Mouse (Mus musculus) gastrocnemius, adult 8-10 months (tissue): ENCODE measurements around the gene Abhd12. TPM values are rescaled to one million over a fixed set of nuclear protein-coding genes. Genes with fewer than 3 reads are reported as not detected.
"Not testable (repeated sequence)": the region's sequence is repeated elsewhere in the genome, so short reads cannot be mapped to it uniquely, and the experiment has no call there.

Experiments used
- DNase-seq, 2 experiments: peaks; one replicate each; pipeline ENCODE4 v3.0.0; 2022; ENCODE audit warnings: low spot score in 2 of 2
- total RNA-seq, 4 experiments: library from RNA; stranded (reverse); gene quantifications; 2 replicates each; pipeline ENCODE4 v1.2.4; 2022

Gene Abhd12
- total RNA-seq, 4 experiments from 2014 or later = 22.0 to 27.5 (median 25.7) TPM

DNA sequence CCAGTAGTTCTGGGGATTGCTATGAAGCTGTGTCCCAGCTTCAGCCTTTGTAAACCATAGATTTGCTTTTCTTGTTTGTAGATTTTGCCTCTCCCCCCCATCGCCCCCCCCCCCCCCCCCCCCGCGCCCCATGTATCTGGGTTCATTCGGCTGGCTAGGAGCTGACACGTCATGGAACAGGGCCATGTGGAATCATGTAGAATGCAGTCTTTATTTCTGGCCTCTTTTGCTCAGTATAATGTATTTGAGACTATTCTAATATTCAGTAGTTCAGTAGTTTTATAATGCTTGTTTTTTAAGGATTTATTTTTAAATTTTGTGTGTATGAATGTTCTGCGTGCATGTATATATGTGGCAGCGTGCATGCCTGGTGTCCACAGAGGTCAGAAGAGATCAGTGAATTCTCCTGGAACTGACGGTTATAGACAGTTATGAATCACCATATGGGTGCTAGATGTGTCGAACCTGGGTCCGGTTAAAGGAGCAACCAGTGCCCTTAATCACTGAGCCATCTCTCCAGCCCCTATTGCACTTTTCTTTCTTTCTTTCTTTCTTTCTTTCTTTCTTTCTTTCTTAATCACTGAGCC, 5.8 kb upstream of the Abhd12 start:
- DNase-seq = no peak

DNA sequence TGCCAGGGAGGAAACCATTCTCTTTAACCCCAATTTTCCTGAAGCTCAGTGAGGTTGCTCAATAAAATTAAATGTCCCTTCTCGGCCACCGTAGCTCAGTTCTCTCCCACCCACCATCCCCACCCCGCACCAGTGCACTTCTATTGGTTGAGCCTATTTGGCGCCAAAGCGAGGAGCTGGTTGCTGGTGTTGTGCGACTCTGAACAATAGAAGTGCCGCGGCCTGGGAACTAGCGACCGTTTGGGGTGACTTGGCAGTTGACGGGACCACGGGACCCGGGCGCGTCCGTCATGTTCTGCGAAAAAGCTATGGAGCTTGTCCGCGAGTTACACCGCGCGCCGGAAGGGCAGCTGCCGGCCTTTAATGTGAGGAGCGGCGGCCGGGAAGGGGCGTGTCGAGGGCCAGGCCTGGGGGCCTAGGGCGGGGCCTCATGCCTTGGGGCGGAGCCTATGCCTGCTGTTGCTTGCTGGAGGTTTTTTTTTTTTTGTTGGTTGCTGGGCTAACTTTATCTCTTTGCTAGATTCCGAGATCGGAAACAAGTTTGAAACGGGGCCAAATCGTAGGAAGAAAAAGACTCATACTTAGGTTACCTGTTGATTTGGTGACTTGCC, 5.0 kb upstream of the Abhd12 start:
- peak; percentile 95 to 96 for DNase-seq

DNA sequence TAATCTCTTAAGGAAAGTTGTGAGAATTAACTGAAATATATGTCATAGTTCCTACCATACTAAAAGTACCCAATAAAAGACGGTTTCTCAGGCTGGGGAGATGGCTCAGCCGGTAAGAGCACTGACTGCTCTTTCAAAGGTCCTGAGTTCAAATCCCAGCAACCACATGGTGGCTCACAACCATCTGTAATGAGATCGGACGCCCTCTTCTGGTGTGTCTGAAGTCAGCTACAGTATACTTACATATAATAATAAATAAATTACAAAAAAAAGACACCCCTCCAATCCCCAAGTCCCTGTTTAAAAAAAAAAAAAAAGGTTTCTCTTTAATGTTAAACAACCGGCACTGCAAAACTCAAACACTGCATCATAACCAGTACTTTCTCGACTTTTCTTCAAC, 4.3 kb upstream of the Abhd12 start:
- not testable (repeated sequence) for DNase-seq

DNA sequence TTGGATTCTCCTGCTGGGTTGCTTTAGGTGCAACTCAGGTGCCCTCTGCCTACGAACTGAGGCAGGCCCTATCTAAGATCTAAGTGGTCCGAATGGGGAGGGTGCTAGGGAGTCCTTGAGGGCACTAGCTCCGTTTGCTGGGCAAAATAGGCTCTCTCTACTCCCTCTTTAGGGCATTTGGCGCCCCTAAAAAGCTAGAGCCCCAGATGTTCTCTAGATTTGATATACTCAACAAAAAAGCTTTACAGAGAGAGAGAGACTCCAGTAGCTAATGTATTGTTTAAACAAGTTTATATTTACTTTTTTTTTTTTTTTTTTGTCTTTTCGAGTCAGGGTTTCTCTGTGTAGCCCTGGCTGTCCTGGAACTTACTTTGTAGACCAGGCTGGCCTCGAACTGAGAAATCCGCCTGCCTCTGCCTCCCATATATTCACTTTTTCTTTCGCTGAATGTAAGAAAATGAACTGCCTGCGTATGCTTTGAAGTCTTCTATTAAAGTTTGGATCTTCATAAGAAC, 452 bp upstream of the Abhd12 start, which contains the start of gene Gins1:
Gins1 (plus strand) TSS at position 465 of the 515 bp plus-strand sequence.
- DNase-seq = no peak

DNA sequence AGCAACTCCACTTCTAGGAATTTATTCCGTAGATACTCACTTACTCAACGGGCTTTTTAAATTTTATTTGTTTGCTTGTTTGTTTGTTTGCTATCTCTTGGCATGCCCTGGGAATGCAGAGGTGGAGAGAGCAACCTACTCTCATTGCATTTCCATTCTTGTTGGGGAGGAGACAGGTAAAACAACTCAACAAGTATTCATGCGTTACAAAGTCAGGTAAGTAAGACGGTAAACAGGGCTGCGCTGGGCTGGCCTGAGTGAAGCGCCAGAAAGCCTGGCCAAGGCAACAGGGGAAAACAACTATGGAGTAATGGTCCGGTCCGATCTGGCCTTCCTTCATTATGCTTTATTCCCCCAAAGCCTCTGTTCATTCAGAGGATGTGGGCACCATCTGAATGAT, 2.2 kb downstream of the Abhd12 start:
- DNase-seq = no peak

DNA sequence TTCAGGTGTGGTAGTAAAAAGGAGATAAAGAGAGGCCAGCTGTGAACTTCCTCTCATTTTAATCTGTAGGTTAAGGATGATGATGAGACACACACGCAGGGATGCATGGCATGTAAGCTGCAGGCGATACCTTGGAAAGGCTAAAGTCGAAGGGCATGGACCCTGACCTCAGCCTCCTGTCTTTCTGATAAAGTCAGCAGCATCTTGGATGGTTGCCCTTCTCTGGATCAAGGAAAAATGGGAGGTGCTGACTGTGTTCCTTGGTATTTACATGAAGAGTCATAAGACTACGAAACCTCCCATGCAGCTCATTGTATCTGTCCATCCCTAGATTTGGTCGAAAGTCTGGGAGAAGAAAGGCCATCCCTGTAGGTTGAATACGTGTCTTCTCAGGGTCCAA, 4.2 kb downstream of the Abhd12 start:
- DNase-seq = no peak

DNA sequence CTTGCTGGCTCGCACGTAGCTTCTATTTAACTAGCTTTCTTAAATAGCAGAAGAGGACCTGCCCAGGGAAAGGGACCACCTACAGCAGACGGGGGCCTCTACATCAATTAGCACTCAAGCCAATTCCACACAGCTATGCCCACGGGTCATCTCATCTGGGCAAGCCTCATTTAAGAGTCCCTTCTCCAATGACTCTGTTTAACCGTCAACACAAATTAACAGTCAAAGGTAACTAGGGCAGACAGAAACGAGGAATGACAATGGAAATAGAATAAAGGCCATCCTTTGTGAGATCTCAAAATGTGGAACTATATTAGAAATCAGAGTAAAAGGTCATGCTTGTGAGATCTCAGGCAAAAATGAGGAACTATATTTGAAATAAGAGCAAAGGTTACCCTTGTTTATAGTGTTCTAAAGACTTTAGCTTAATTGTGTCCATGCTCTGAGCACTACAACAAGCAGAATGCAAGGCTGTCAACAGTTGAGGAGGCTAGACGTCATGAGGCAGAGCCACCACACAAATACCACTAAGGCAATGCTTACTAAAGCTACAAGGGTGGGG, 8.8 kb downstream of the Abhd12 start:
- DNase-seq = no peak

DNA sequence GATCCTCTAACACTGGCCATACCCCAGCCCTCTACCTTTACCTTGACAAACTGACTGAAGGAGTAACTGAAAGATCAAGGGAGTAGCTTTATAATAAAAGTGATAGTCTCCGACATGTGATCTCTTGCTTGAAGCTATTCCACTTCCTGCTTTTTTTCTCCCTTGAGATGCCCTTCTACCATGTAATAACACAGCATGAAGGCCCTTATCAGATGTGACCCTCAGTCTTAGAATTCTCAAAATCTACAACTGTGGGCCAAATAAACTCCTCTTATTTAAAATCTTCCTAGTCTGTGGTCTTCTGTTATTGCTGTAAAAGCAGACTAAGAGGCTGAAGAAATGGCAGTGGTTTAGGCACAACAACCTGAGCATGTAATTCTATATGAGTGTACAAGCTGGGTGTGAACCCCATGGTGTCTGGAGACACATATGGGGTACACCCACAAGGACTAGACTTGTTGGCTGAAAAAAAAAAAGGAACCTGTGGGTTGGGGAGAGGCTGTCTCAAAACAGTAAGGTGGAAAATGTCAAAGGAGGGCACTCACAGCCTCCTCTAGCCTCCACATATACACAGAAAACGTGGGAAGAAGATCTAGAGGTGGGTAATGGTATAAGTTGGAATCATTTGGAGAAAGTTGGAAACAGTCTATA, 9.8 kb downstream of the Abhd12 start:
- DNase-seq = no peak

DNA sequence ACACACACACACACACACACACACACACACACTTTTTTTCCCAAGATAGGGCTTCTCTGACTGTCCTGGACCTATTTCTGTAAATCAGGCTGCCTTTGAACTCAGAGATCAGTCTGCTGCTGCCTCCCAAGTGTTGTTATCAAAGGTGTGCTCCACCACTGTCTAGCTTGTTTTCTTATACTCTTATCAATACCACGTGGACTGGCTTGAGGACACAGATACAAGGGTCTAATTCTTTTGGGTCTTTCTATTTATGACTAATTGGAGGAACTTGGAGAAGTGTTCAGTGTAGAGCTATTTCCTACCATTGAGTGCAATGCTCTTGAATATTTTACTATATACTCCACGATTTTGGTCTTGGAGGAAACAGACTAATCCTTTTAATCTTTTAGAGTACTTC, 17.2 kb downstream of the Abhd12 start:
- no peak for DNase-seq

DNA sequence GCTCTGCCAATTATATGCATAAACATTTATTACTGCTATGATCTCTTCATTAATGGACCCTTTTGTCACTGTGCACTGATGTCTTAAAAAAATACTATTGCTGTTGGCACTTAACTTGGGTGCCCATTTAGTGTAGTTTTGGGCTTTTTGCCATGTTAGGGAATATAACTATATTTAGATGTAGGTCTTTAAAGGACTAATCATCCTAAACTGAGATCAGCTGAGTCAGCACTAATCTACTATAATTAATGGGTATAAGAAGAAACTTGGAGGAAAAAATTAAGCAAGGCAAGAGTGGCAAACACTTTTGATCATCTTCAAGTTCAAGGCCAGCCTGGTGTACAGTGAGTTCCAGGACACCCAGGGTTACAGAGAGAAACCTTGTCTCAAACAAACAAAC, 18.2 kb downstream of the Abhd12 start:
- no peak for DNase-seq

DNA sequence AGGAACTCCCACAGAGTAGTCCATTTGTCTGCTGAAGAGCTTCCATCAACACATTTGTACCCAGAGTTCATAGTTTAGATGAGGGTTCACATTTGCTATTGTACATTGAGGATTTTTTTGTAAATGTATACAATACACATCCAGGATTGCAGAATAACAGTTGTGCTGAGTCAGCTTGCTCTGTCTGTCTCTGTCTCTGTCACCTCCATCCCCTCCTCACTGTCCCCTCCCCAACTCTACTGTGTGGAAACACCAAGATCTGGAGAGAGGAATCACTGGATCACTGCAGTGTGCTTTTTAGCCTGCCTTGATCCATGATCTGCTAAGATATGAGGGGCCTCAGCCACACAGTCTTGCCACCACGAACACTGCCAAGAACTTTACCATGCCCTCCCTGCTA, 18.7 kb downstream of the Abhd12 start:
- no peak for DNase-seq

DNA sequence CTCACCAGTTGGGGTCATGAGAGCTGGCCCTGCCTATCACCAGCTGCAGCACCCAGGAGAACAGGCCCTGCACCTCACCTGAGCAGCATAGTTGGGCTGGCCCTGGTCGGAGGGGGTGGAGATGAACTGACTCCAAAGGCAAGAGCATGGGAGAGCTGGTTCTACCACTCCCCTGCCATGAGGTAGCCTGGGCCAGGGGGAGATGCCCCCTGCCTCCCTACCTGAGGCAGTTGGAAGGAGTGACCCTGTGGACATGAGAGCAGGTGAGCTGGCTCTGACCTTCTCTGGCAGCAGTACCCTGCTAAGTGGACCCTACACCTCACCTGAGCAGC, 19.8 kb downstream of the Abhd12 start:
- DNase-seq = no peak

DNA sequence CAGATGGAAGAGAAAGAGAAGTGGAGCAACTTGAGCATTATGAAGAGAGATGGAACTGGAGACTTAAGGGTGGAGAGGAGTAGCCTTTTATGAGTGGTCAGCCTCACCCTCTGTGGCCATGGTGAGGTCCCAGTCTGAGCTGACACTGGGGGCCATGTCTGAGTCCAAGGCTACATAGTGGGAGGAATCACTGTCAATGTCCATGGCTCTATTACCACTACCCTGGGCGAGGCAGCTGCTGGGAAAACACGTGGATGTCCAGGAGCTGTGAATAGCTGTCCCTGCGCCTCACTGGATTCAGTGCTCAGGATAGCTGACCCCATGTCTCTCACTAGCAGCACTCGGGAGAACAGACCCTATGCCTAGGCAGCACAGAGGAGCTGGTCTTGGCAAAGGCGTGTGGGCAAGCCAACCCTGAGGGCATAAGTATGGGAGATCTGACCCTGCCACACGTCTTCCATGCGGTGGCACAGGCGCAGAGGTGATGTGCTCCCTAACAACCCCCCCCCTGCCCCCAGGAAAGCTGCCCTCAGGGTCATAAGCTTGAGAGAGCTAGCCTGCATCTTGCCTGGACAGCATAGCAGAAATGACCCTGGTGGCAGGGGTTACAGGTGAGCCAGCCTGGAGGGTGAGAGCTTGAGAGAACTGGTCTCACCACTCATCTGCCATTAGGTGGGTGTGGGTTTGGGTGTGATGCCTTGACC, 20.3 kb downstream of the Abhd12 start:
- DNase-seq = no peak

DNA sequence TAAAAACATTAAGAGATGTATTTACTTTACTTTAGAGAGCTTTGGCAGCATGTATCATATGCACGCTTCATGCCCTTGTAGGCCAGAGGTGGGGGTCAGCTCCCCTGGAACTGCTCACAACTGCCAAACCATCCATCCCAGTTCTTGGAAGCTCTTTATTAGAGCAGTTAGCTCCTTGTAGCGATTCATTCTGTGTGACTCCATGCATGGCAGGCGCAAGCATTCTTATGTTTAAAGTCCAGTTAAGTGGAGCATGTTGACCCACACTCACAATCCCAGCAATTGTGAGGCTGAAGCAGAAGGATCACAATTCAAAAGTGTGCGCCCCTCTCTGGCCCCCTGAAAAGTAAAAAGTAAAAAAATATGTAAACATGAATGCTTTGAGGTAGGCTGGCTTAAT, 27.0 kb downstream of the Abhd12 start:
- no peak for DNase-seq

DNA sequence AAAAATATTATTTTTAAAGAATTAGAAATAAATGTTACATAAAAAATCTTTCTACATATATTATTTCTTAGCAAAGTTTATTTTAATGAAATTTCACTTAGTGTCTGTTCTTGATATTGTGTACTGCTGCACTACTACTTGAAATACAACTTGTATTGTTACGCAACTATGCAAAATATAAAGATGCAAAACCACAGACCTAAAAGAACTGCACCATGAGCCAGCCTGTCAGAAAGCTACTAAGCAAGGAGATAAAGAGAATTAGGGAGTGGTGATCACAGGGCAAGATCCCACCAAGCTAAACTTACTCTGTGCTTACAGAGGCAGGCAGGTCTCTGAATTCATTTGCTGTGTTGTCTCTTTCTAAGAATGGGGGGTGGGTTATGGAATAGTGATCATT, 29.3 kb downstream of the Abhd12 start:
- no peak for DNase-seq

DNA sequence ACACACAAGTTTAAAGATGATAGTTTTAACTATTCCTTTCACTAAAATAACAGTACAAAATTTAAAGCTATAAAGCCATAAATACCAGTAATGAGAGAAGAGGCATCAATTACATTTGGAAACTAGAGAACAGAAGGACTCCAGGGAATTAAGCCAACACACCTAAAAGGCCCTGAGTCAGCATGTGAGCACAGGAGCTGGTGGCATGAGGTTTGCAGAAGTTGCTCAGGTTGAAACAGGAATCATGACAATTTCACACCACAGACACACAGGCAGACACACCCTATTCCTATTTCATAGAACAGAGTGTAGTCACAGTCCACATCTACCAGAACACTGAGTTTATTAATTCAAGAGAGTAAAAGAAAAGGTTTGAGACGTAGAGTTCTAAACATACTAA, 30.0 kb downstream of the Abhd12 start:
- DNase-seq = no peak

DNA sequence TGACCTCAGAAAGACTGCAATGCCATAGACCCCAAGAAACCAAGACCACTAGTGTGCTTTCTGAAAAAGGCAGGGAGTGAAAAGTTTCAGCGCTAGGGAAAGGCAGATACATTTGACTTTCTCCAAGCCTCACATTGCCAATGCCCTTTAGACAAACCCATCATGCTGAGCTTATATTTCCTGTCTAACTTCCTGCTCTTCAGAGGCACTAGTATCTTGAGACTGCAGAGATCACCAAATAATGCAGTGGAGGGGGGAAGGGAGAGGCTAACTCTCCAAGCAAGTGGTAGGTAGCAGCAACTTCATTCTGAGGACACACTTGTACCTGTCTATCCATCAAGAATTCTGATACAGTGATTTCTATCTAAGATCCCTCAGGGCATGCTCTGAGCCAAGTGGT, 35.1 kb downstream of the Abhd12 start:
- DNase-seq = no peak

DNA sequence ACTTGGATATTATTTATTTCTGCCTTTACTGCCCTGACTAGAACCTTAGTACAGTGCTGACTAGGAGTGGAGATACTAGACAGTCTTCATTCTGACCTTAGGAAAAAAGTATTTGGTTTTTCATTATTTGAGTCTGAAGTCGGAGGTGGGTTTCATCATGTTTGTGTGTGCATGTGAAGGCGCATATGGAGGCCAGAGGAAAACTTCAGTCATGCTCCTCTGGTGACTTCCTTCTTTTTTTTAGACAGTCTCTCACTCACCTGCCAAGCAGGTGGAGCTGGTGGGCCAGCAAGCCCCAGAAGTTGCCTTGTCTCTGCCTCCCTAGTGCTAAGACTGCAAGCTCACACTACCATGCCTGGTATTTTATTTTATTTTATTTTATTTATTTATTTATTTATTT, 37.5 kb downstream of the Abhd12 start:
- DNase-seq = no peak

DNA sequence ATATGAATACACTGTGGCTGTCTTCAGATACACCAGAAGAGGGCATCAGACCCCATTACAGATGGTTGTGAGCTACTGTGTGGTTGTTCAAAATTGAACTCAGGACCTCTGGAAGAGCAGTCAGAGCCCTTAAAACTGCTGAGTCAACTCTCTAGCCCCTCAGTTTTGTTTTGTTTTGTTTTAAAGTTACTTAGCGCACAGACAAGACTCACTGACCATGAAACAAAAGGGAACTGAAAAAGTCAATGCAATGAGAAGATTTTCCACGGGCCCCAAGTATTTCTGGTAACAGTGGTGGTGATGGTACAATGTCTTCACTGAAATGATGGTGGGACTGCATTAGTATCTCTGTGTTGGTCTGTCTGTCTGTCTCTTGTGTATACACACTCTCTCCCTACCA, 43.4 kb downstream of the Abhd12 start:
- DNase-seq = no peak

DNA sequence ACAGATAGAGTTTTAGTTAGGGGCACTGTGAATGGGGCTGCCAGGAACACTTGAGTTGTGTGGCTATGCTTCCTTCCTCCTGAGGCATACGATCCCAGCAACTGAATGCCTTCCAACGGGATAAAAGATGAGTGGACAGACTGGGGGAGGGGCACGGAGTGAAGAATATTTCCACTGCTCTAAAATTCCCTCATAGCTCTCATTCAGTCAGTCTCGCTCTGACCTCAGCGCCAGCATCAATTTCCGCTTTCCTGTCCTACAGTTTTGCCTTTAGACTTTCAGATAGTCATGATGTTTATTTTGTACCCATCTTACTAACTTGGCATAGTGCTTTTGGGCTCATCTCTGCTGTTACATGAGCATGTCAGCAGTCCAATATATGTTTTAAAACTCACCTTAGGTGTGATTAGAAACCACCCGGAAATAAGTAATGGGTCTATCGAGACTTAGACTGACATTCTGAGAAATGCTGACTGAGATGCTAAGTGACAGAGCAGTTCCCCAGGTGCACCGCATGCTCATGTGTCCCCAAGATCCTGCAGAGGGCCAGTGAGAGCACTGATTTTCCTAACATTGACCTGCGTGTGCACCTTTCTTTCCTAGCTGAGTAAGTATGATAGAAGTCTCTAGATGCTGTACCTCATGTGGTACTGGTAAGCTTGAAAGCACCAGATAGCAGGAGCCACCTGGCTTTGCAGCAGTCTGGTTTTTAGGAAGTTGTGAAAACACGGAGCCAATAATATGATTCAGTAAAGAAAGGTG, 44.7 kb downstream of the Abhd12 start:
- DNase-seq = no peak

DNA sequence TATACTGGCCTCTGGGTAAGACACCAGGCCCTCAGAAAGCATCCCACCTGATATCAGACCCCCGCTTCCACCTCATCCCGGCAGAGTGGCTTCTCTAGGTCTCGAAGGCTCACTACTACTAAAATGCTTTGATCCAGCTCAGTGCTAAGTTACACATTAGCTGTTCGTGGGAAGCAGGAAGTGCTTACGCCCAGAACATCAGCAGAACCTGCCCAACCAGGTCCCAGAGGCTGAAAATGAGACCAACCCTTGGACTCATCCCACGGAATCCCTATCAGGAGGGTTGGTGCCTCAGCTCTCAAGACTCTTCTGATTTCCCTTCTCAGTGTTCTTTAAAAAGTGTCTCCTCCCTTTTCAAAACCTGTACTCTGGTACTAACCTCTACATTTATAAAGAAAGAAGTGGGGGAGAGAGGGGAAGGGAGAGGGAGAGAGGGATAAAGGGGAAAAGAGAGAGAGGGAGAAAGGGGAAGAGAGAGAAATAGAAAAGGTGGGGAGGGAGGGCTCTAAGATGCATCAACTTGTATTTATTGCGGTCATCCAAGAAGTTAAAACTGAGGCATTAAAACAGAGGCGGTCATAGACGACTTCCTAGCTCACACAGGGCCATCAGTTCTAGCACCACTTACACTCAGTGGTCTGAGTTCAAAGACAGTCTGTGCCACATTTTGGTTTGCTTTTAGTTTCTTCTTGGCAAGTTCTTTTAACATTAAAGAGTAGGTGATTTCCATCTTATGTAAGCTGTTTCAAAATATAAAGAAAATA, 45.6 kb downstream of the Abhd12 start:
- no peak for DNase-seq
